Mouse (Mus musculus): ENCODE data around the gene Prrc2c. TPM values are rescaled to one million over a fixed set of nuclear protein-coding genes. Genes with fewer than 3 reads are reported as not detected.
"Not testable (repeated sequence)": the region's sequence is repeated elsewhere in the genome, so short reads cannot be mapped to it uniquely, and the experiment has no call there.

Gene Prrc2c
- polyA plus RNA-seq (2012; ENCODE audit: insufficient read depth, insufficient read length, missing spikeins), result 23.5 and 30.4 TPM in 2 replicates

DNA sequence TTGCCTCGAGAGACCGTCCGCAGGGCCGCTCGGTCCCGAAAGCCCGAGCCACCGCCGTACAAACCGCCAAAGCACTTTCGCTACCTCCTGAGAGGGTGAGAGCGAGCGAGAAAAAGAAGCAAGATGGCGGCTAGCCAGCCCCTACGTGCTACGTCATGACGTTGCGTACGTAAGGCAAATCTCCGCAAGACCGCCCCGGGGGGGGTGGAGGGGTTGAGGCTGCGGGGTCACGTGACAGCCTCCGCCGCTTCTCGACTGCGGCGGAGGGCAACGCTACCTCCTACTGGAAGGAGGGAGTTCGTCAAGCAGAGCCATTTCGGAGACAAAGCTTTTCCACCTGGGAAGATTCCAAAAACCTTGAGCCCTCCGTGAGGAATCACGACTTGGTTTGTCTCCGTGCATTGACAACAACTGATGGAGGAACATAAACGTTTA lies at the start of gene Prrc2c:
Gene Prrc2c, minus strand, starts transcription at position 156 of the 435 bp plus-strand sequence.
- Histone ChIP-seq H3K27ac (replicated peaks; ENCODE audit: low read depth, low read length) (peak within 1 kb of the TSS; percentile 92), H3K4me1 (ENCODE audit: control insufficient read depth, insufficient read depth, insufficient read length, low read length) (0 out of 2 replicates have a peak, but pooled peaks cover 2% of the 10 kb centered on the region), H3K4me3 (ENCODE audit: insufficient read depth, low read depth, low read length) (peak within 1 kb of the TSS; percentile 89)

DNA sequence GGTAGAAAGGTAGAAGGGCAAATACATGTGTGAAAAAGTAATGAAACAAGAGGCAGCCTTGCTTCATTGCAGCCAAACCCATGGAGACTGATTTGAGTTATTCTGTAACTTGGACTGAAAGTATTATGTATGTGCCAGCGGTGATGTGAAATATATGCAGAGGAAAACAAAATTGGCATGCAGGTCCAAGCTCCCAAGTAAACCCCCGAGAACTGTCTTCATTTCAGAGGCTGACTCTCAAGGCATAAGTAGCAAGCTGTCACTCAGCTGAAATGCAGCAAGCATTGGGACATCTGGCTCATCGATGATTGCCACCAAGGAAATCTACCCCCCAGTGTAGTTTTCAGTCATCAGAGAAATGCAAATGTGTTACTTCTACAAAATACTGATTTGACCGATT lies 44.9 kb upstream of the Prrc2c start:
- Histone ChIP-seq H3K4me3 (ENCODE audit: insufficient read depth, low read depth, low read length) (no peak overlapping the region), H3K27ac (replicated peaks; ENCODE audit: low read depth, low read length) (no peak overlapping the region), H3K4me1 (ENCODE audit: control insufficient read depth, insufficient read depth, insufficient read length, low read length) (no peaks in the 10 kb centered on the region)

GRCm38 (mm10) chr1:162783669-162784248 lies 43.4 kb upstream of the Prrc2c start:
- no peak overlapping the region for H3K27ac ChIP-seq (replicated peaks; ENCODE audit: low read depth, low read length)
- H3K4me1 ChIP-seq (ENCODE audit: control insufficient read depth, insufficient read depth, insufficient read length, low read length), result no peaks in the 10 kb centered on the region
- no peak overlapping the region for H3K4me3 ChIP-seq (ENCODE audit: insufficient read depth, low read depth, low read length)

- H3K4me3 ChIP-seq (ENCODE audit: insufficient read depth, low read depth, low read length); H3K4me1 ChIP-seq (ENCODE audit: control insufficient read depth, insufficient read depth, insufficient read length, low read length); H3K27ac ChIP-seq (replicated peaks; ENCODE audit: low read depth, low read length): not testable (repeated sequence)
Observed at GRCm38 (mm10) chr1:162781035-162781434, 40.7 kb upstream of the Prrc2c start.

DNA sequence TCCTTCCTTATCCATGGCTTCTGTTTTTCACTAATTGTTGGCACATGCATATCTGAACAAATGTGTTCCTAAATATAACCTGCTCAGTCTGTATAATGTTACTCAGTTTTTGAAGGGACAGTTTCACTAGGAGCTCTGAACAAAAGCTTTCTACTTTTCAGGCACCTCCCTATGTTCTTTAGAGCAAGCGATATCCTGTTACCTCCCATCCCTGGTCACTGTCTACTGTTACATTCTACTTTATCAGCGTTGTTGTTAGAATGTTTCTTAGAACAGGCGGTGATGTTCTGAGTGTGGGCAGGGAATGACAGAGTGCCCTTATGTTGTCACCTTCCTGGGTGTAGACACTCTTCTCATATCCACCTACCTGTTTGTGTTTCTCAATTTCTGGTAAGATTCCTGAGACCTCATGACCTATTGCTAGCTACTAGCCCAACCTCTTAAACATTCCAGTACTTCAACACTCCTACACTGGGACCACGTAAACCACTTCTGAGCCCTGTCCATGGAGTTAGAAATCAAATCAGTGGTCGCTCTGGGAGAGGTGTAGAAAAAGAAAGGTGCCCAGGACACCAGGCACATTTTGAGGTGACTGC lies 37.7 kb upstream of the Prrc2c start:
- Histone ChIP-seq H3K4me3 (ENCODE audit: insufficient read depth, low read depth, low read length) (no peak overlapping the region), H3K4me1 (ENCODE audit: control insufficient read depth, insufficient read depth, insufficient read length, low read length) (no peaks in the 10 kb centered on the region), H3K27ac (replicated peaks; ENCODE audit: low read depth, low read length) (no peak overlapping the region)

DNA sequence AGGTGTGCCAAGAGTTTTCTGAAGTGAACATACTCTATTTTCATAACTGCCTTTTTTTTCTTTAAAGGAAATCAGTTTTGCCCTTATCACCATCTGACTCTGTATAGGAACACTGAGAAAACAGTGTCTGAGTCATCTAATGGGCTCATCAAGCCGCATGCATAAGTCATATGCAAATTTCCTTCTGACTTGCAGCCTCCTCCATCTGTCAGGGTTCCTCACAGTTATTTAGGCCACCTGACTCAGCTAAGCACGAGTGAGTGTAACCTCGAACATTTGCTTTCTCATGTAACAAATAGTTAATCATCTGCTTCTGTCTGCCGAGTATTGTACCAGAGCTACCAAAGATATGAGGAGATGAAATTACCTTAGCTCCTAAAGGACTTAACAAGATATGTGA lies 33.3 kb upstream of the Prrc2c start:
- H3K4me1 ChIP-seq (ENCODE audit: control insufficient read depth, insufficient read depth, insufficient read length, low read length), result no peaks in the 10 kb centered on the region
- no peak overlapping the region for H3K27ac ChIP-seq (replicated peaks; ENCODE audit: low read depth, low read length)
- no peak overlapping the region for H3K4me3 ChIP-seq (ENCODE audit: insufficient read depth, low read depth, low read length)

DNA sequence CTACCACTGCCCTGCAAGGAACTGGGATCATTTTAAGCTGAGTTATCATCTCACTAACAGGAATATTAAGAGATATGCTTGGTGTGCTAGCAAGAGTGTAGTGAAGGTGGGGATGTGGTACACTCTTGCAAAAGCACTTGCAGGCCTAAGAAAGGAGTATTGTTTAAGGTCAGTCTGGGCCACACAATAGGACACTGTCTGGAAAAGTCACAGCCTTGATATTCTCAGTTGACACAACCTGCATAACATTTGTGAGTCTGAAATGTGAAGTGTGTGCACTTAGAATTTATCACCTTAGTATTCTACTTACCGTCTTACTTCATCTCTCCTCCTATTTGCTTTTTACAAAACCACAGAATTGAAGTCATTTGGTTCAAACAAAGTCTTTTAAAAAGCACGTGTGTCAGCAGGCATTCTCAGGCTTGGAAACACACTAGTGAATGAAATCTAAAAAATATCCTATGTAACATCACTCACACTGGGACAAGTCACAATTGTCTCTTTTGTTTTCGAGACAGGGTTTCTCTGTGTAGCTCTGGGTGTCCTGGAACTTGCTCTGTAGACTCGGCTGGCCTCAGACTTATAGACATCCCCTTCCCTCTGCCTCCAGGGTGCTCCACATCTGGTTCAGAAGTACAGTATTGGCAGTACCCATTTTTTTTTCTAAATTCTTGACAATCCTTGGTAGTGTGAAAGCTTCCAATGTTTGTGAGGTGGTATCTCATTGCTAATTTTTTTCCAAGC lies 31.4 kb upstream of the Prrc2c start:
- no peak overlapping the region for H3K27ac ChIP-seq (replicated peaks; ENCODE audit: low read depth, low read length)
- H3K4me3 ChIP-seq (ENCODE audit: insufficient read depth, low read depth, low read length), result no peak overlapping the region
- H3K4me1 ChIP-seq (ENCODE audit: control insufficient read depth, insufficient read depth, insufficient read length, low read length), result no peaks in the 10 kb centered on the region

GRCm38 (mm10) chr1:162752009-162752408 lies 11.7 kb upstream of the Prrc2c start:
- H3K4me1 ChIP-seq (ENCODE audit: control insufficient read depth, insufficient read depth, insufficient read length, low read length), result no peaks in the 10 kb centered on the region
- no peak overlapping the region for H3K4me3 ChIP-seq (ENCODE audit: insufficient read depth, low read depth, low read length)
- no peak overlapping the region for H3K27ac ChIP-seq (replicated peaks; ENCODE audit: low read depth, low read length)

- H3K27ac ChIP-seq (replicated peaks; ENCODE audit: low read depth, low read length), result no peak overlapping the region
- H3K4me3 ChIP-seq (ENCODE audit: insufficient read depth, low read depth, low read length), result no peak overlapping the region
- H3K4me1 ChIP-seq (ENCODE audit: control insufficient read depth, insufficient read depth, insufficient read length, low read length), result no peaks in the 10 kb centered on the region
Observed at GRCm38 (mm10) chr1:162749607-162750006, 9.3 kb upstream of the Prrc2c start.

GRCm38 (mm10) chr1:162748761-162749160 lies 8.4 kb upstream of the Prrc2c start:
- Histone ChIP-seq H3K4me1 (ENCODE audit: control insufficient read depth, insufficient read depth, insufficient read length, low read length) (no peaks in the 10 kb centered on the region), H3K4me3 (ENCODE audit: insufficient read depth, low read depth, low read length) (no peak overlapping the region), H3K27ac (replicated peaks; ENCODE audit: low read depth, low read length) (no peak overlapping the region)

DNA sequence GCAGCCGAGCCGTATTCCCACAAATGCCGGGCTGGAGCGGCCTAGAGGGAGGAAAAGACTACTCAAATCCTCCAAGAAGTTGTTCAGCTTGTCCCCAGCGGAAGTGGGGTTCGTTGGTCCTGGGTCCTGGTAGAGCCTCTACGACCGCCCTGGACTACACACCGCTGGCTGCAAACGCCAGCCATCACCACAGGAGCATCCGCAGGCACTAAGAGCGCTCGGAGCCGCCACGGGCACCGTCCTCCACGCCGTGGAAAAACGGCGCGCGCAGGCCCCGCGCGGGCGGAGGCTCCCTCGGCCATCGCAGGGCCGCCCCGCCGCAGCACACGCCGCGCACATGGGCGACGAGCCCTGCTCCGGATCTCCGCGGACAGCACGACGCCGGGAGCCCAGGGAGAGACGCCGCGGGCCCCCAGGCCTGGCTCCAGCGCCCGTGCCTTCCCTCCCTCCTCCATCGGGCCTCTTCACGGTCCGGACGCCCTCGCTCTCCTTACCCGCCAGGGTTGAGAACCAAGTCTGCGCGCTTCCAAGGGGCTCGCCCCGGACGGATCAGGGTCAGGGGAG lies 443 bp downstream of the Prrc2c start:
- Histone ChIP-seq H3K27ac (replicated peaks; ENCODE audit: low read depth, low read length) (peak overlapping the region; percentile 92), H3K4me1 (ENCODE audit: control insufficient read depth, insufficient read depth, insufficient read length, low read length) (0 out of 2 replicates have a peak, but pooled peaks cover 2% of the 10 kb centered on the region), H3K4me3 (ENCODE audit: insufficient read depth, low read depth, low read length) (peak overlapping the region; percentile 89)

- peak overlapping the region; percentile 89 for H3K4me3 ChIP-seq (ENCODE audit: insufficient read depth, low read depth, low read length)
- 0 out of 2 replicates have a peak, but pooled peaks cover 2% of the 10 kb centered on the region for H3K4me1 ChIP-seq (ENCODE audit: control insufficient read depth, insufficient read depth, insufficient read length, low read length)
- H3K27ac ChIP-seq (replicated peaks; ENCODE audit: low read depth, low read length), result peak overlapping the region; percentile 92
Observed at GRCm38 (mm10) chr1:162739406-162739805, 950 bp downstream of the Prrc2c start.

GRCm38 (mm10) chr1:162738472-162738871 lies 1.9 kb downstream of the Prrc2c start:
- H3K4me1 ChIP-seq (ENCODE audit: control insufficient read depth, insufficient read depth, insufficient read length, low read length), result 0 out of 2 replicates have a peak, but pooled peaks cover 2% of the 10 kb centered on the region
- no peak overlapping the region for H3K27ac ChIP-seq (replicated peaks; ENCODE audit: low read depth, low read length)
- H3K4me3 ChIP-seq (ENCODE audit: insufficient read depth, low read depth, low read length), result no peak overlapping the region

GRCm38 (mm10) chr1:162735084-162735483 lies 5.3 kb downstream of the Prrc2c start:
- H3K4me3 ChIP-seq (ENCODE audit: insufficient read depth, low read depth, low read length), result no peak overlapping the region
- 0 out of 2 replicates have a peak, but pooled peaks cover 2% of the 10 kb centered on the region for H3K4me1 ChIP-seq (ENCODE audit: control insufficient read depth, insufficient read depth, insufficient read length, low read length)
- no peak overlapping the region for H3K27ac ChIP-seq (replicated peaks; ENCODE audit: low read depth, low read length)

GRCm38 (mm10) chr1:162734283-162734682 lies 6.1 kb downstream of the Prrc2c start:
- no peak overlapping the region for H3K27ac ChIP-seq (replicated peaks; ENCODE audit: low read depth, low read length)
- H3K4me3 ChIP-seq (ENCODE audit: insufficient read depth, low read depth, low read length), result no peak overlapping the region
- 0 out of 2 replicates have a peak, but pooled peaks cover 2% of the 10 kb centered on the region for H3K4me1 ChIP-seq (ENCODE audit: control insufficient read depth, insufficient read depth, insufficient read length, low read length)

Data from brown adipose tissue, adult 24 weeks (tissue).